Mouse (Mus musculus) neural tube, embryonic 10.5 days (tissue): Measurements from ENCODE around the gene Dnaja1.

ENCODE experiments used
- DNase-seq: peaks from one replicate; pipeline ENCODE4 v3.0.0-alpha.2; 2017; ENCODE audit warnings: low spot score; ENCODE audit errors: extremely low spot score

The Dnaja1 gene

DNA sequence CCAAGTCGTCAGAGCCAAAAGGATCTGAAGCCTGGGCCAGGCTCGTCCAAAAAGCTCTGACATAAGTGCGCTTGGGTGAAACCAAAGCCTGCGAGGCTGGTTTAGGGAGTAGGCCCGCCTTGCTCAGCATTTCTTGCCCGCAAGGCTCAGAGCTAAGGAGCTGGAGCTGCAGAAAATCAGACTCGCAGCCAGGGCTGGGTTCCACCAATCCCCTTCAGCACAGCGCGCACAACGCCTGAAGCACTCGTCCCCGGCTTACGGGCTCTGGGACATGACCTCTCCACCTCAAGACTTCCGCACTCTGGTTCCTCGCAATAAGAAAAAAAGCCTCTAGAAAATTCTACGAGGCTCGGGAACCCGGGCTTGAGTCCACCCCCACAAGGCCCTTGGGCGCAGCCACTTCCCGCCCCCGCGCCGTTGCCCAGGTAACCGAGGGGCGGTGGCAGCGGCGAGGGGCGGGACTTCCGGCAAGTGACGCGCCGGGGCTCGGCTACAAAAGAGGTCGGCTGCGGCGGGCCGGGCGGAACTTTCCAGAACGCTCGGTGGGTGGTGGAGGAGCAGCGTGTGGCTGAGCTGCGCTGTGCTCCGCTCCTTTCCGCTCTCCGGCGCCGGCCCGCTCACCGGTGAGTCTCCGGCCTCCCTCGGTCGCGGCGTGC lies at the start of gene Dnaja1:
Dnaja1 (plus strand) TSS at position 140 of the 656 bp plus-strand sequence.
- peak; percentile 96 for DNase-seq

DNA sequence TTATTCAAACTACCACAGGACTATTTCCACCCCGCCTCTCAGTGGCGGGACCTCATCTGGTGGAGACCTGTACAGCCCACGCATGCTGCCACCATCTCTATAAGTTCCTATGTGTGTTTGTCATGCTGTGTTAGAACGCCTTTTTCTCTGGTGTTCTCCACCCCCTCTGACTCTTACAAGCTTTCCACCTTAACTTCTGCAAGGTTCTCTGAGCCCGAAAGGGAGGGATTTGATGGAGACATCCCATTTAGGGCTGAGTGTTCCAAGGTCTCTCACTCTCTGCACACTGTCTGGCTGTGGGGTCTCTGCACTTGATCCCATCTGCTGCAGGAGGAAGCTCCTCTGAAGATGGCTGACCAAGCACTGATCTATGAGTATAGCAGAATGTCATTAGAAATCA lies 48.4 kb upstream of the Dnaja1 start:
- no peak for DNase-seq

DNA sequence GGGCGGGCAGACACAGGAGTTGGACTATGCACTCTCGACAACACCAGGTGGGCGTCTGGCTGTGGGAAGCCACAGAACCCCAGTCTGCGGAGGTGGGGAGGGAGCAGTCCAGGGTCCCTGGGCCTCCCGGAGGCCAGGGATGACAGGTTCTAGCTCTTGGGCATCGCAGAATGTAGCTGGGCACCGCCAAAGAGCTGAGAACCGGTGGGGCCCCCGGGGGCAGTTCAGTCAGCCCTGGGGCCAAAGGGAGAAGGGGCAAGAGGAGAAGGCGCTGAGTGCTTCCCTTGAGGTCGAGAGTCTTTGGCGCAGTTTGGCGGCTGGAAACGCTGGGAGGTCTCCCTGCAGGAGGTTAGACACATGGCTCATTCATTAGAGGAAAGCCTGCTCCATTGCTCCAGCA lies 45.6 kb upstream of the Dnaja1 start:
- no peak for DNase-seq

DNA sequence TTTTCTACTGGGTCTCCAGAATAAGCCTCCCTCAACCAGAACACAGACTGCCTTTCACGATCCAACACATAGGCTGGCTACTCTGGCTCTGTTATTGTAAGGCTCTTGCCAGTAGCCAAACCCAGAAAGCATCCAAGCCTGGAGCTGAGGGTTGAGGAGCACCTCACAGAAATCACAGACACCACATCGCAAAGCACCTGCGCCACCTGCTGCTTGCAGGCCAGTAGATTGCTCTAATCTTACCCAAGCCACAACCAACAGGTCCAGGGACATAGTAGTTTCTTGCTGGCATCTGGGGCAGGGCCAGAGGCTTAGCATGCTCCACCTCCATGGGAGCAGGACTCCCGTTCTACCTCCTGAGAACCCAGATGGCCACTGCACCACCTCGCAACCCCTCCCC lies 44.8 kb upstream of the Dnaja1 start:
- DNase-seq, result no peak

DNA sequence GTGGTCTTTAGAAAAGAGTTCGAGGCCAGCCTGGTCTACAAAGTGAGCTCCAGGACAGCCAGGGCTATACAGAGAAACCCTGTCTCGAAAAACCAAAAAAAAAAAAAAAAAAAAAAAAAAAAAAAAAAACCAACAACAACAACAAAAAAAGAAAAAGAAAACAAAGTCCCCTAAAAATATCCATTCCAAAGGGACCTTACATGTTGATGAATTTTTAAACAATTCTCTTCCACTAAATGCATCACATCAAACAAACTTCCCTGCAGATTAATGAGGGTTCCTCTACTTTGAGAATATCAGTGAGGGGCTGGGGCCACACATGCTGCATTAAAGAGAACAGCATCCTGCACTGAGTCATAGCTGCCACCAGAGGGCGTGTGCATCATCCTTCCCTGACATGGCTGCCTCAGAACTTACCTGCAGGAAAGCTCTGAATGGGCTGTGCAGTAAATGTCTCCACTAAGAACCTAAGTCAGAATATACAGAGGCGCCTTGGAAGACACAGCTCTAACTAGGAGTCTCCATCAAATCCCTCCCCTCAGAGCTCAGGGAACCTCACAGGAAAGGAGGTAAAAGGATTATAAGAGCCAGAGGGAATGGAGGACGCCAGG lies 41.6 kb upstream of the Dnaja1 start:
- DNase-seq, result peak; percentile 47

DNA sequence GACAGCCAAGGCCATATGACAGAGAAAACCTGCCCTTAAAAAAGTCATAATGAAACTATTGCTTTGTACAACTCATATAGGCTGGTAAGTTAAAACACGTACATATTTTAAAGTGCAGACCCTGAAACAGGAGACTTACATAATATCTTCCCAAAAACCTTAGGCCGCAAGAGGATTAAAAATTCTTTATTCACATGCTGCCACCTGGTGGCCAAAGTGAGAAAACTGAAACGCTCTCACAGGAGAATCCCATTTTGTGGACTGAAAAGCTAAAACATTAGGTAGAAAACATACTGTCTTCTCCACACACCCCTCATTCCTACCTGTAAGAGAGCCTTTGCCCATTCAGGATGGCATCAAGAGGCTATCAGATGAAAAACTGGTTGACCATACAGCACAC lies 40.0 kb upstream of the Dnaja1 start:
- DNase-seq, result peak; percentile 44

DNA sequence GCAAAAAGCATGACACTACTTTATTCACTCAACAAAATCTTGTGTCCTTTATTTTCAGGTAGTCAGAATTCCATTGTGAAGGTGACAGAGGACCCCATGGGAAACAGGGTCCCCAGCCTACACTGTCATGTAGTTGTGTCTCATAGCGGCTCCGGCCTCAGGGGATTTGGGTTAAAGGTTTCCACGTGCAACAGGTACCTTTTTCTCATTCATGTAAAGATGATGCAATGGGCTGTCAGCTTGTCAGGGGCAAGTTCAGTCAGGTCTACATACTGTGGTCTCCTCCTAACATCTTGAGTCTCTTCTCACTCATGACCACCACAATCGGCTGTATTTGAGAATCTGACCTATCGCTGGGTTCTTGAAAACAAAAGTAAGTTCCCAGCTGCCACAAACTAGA lies 39.6 kb upstream of the Dnaja1 start:
- DNase-seq, result no peak

DNA sequence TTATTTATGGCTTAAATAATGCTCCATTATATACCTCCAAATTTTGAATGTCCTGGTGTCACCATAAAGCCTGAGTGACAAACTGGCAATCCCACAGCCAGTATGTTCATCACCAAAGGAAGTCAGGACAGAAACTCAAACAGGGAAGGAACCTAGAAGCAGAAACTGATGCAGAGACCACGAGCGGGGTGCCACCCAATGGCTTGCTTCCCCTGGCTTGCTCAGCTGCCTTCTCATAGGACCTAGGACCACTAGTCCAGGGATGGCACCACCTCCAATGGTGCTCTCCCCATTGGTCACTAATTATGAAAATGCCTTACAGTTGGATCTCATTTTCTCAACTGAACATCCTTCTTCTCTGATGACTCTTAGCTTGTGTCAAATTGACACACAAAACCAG lies 38.6 kb upstream of the Dnaja1 start:
- no peak for DNase-seq

DNA sequence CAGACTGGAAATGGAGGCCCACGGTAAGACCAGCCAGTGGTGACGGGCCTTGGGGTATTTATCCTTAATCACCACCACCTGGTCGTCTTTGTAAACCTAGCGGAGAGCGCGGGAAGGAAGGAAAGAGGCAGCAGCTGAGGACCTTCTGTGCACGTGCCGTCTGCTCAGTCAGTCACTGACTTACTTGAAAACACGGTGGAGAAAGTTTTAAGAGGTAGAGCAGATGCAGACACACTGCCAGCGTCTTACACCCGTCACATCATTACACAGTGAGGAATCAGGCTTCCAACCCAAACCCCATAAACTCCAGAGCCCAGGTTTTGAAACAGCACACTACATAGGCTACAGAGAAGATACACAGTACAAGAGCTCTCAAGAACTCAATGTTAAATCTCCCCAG lies 30.9 kb upstream of the Dnaja1 start:
- DNase-seq, result no peak

DNA sequence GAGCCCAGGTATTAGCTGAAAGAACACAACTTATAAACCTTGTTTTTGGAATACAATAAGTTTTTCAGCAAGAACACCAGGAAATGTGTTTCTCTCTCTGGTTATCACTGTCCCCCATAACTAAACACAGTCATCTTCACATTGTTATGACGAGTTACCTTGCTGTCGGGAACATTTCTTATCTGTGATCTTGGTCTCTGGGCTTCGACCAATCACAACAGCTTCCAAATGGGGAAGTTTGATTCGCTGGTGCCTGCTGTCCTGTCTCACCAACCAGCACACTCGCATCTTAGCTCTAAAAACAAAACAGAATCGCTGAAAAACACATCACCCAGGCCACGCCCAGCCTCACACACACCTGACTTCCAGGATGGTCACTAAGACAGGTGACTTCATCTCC lies 24.9 kb upstream of the Dnaja1 start:
- DNase-seq, result no peak

DNA sequence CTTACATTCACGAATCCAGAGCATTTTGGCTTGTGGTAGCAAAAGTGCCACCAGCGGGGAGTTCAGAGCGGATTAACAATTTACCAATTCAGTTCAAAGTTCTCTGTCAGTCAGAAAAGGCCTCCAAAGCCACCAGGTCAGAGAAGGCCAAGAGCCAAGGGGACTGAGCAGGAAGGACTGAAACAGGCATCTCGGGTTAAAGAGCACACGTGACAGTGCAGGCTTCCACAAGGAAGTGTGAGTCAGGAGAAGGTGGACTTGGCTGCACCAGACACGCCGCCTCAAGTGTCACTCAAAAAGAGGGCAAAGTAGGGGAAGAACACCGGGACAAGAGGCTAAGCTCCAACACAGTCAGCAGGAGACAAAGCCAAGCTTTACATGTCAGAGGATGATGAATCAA lies 21.7 kb upstream of the Dnaja1 start:
- no peak for DNase-seq

DNA sequence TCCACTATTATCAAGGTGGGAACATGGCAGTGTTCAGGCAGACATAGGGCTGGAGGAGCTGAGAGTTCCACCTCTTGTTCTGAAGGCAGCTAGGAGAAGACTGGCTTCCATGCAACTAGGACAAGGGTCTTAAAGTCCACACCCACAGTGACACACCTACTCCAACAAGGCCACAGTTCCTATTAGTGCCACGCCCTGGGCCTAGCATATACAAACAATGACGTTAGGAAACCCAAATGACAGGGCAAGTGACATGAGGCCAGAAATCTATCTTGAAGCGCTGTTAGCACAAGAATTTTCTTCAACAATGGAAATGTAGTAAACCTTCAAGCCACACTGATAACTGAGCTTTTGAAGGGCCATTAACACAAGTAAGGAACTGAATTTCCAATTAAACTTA lies 20.2 kb upstream of the Dnaja1 start:
- DNase-seq, result no peak

DNA sequence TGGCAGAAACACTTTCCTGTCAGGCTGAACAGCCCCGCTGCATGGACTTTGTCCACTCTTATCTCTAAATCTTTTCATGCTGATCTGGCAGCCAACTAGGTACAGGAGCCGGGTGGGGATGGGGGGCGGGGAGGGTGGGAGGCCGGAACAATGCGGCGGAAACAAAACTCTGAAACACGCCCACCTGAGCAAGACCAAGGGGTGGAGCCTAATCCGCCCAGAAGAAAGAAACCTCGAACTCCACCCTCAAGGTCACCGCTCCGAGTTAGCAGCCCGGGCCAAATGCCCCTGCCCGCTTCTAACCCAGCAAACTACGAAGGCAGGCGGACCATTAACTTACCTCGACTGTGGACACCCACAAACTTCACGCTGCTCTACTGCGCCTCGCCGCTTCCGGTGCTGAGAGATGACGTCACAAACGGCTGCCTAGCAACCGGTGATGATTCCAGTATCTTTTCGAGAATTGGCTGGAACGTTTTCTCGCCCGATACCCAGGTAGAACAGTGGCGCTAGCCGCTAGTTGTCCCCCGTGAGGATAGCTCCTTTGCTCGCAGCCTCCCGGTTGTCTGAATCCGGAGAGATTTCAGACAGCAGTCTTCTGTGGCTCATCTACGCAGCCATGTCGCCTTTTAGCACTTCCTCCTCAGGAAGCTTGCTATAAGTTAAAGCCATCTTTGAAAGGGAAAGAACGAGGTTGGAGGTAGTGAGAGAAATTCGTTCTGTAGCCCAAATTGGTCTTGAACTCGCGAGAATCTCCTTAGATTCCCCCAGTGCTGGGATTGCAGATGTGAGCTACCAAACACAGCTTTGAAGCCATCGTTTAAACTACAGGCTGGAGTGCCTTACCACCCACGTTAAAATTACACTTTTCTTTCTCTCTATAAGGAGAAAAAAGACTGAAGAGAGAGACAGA lies 18.9 kb upstream of the Dnaja1 start, which contains the start of gene Aptx:
Aptx (minus strand) TSS at position 398 of the 913 bp plus-strand sequence.
- peak; percentile 99 for DNase-seq

DNA sequence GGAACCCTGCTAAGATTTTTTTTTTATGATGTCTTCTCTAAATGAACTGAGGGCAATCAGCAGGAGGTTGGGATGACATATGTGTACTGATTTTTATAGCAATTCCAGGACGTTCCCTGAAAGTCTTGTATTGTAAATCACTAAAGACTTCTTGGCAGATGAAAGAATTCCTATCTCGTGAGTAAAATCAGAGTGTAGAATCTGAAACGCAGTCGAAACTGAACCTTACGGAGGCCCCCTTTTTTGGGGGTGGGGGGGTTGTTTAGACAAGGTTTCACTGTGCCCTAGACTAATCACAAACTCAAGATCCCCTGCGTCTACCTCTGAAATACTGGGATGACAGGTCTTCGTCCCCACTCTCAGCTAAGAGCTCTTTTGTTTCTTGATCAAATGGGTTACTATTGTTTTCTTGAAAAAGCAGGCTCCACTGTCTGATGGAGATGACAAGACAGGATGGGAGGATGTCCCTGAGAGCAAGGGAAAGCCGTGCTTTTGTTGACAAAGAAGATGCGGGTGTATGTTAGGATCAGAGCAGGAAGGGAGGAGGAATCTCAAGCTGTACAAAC lies 18.2 kb upstream of the Dnaja1 start:
- DNase-seq, result no peak

DNA sequence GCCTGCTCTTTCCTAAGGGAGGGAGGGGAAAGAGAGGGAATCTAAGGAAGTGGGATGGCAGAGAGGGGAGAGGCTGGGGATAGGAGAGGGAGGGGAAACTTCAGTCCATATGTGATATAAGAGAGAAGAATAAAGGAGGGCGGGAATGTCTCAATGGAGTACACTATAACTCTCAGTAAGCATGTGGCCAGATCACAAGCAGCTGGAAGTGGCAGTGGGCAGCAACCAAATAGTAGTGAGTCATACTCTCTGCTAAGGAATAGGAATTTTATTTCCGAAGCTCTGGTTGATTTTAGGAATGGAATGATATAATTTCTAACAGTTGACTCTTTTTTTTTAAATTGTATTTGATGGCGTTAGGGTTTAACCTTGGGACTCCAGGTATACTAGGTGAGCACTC lies 4.8 kb upstream of the Dnaja1 start:
- no peak for DNase-seq

DNA sequence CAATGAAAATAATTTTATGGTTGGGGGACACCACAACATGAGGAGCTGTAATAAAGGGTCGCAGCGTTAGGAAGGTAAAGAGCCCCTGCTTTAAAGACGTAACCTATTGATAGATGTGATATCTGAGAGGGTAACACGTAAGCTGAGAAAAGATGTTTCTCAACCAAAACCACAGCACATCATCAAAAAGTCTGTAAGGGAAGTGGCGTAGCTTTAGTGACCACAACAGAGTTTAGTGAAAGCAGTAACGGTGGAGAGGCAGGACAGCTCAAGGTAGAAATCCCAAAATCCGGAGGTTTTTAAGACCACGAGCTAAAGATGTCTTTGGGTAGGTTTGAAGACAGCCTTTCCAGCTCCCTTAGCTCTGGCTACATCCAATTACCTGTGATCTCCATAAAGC lies 1.0 kb upstream of the Dnaja1 start:
- no peak for DNase-seq

DNA sequence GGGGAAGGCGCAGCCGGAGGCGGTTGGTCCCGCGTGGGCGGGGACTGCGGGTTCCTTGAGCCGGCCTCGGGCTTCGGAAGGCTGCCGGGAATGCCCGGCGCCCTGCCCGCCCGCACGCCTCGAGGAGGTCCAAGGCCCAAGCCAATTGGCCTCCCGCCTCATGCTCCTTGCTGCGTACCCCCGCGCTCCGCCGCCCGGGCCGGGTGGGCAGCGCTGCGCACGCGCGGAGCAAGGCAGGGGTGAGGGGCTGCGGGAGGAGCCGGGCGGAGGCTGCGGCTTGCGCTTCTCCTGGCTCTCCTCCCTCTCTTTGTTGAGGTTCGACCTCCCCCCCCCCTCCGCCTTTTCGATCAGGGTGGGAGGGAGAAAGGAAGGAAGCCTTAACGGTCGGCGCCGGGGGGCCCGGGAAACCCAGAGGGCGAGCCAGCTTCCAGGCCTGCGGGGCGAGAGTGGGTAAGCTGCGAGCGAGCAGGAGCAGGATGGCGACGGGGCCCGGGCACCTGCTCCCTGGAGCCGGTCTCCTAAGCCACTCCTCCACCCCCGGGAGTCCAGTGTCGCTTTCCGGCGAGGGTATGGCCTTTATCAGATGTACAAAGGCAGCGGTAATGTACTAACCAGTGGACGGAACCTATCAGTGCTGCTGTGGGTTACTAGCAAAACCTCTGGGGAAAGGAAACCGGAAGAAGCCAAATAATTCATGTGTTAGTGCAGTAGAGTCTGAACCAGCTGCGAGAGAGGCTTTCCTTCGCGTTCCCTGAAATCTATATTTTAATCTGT lies 924 bp downstream of the Dnaja1 start:
- DNase-seq, result peak; percentile 87

DNA sequence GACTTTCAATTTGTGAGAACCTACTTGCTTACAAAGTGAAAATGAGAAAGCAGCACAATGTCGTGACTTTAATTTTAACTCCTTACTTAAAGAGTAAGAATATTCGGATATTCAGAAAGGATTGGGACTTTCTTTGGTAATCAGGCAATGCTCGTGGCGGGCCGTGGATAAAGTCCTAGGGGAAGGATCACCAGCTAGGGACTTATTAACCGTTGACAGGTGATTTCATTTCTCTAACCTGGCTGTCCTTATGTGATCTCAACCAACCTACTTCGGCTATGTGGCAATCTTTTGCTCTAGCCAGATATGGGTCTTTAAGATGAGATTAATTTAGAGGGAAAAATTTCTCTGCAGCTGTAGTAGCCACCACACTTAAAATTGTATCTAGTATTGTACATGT lies 3.2 kb downstream of the Dnaja1 start:
- DNase-seq, result no peak

DNA sequence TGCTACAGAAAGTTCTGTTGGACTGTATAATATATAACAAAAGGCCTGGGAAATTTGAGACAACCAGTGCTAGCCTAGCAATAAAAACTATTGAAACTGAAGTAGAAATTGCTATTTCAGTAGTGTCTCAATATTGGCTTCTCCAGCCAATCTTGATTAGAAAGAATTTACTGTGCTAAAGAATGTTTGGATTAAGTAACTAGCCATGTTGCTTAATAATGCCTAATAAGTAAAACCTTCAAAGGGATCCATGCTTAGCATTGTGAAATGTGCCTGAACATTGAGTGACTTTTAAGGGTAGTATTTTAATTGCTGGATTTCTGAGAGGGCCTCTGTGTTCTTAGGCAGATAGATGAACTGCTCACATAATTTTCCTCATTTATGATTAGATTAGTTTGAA lies 3.6 kb downstream of the Dnaja1 start:
- DNase-seq, result no peak

DNA sequence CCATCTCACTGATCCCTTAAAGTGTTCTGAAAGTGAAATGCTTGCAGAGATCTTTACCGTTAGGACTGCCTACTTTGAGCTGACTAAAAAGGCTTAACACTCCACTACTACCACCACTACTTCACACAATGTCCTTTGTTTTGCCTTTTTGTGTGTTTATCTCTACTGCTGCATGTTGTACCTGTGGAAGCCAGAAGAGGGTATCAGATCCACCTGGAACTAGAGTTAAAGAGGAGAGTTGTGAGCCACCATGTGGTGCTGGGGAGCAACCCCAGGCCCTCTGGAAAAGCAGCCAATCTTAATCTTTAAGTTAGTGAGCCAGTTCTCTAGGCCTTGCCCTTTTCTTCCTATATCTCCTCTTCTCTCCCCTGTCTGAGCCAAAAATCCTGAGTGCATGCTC lies 5.3 kb downstream of the Dnaja1 start:
- DNase-seq, result no peak

DNA sequence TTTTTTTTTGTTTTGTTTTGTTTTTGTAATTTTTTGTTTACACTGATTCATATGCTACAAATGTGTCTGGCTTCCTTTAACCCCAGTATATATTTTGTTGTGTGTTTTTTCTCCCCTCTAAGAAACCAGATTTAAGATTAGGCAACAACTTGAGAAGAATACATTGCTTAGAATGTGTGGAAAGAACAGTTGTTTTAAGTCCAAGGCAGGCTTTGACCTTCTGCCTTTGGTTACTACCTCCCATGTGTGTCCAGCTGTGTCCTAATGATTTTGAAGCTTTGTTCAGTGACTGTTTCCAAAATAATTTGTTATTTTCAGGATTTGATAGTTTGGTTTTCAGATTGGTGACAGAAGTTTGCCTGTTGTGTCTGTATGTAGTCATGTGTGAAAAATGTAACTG lies 9.3 kb downstream of the Dnaja1 start:
- no peak for DNase-seq
